Mouse (Mus musculus): Measurements from ENCODE around the gene Wdr19.

- TF ChIP-seq GATA1 (IDR thresholded peaks at IDR 0.05; ENCODE audit: borderline replicate concordance, low read length) (no peak), FLI1 (IDR thresholded peaks at IDR 0.05; ENCODE audit: low read length) (no peak)
Observed at GRCm38 (mm10) chr5:65242740-65243139, 43.2 kb downstream of the Wdr19 start.

Measured in megakaryocyte, embryonic 14.5 days (primary cell).